Mouse (Mus musculus): ENCODE measurements around the gene Crybg2. TPM values are rescaled to one million over a fixed set of nuclear protein-coding genes. Genes with fewer than 3 reads are reported as not detected.

Crybg2 gene
- polyA plus RNA-seq, 1 experiment: 2.6 TPM

DNA sequence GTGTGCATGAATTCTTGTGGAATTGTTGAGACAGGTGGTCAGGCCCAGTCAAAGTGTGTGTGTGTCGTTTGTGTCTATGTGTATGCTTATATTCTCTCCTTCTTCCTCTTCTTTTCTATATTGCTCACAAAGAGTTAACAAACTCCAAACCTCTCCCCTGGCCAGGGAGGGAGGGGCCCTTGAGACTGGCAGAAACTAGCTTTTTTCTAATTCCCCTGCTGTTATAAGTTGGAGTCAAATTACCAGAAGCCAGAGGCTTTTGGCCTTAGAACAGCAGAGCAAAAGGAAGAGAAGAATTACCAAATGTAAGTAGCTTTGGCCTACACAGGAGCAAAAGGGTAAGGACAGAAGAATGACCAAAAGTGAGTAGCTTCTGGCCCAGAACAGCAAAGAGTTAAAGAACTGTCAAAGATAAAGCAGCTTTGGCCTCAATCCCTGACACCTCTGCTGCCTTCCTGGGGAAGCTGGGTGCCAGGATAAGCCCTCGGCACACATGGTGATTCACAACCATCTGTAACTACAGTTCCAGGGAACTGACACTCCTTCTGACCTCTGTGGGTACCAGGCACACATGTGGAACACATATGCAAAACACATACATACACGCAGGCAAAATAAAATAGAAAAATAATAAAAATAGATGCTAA, 75.8 kb downstream of the Crybg2 start:
- DNase-seq (ENCODE audit: extremely low spot score in 1 of 2, low spot score in 1 of 2): no peak

DNA sequence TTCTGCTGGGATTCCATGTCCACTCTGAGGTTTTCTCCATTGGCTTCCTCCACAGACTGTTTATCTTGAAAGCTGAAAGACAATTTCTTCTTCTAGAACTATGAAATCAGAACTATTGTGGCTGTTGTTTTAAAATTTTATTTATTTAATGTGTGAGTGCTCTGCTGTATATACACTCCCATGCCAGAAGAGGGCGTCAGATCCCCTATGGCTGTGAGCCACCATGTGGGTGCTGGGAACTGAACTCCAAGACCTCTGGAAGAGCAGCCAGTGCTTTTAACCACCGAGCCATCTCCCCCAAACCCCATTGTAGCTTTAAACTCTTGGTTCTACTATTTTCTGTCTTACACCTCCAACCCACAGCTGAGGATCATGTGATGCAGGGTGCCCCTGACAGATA, 78.2 kb downstream of the Crybg2 start:
- no peak for DNase-seq (ENCODE audit: extremely low spot score in 1 of 2, low spot score in 1 of 2)

Other genes starting within 250 kb of the Crybg2 start
- 10.8 and 12.8 TPM in 2 replicates for gene Rps6ka1, start 173.0 kb upstream of the Crybg2 start, polyA plus RNA-seq (2012; rRNA removed)
- 204 and 207 TPM in 2 replicates for gene Hmgn2, start 92.2 kb upstream of the Crybg2 start, polyA plus RNA-seq (2012; rRNA removed)
- gene Dhdds, start 59.9 kb upstream of the Crybg2 start, polyA plus RNA-seq (2012; rRNA removed): 54.8 and 56.5 TPM in 2 replicates
- not detected in 2 replicates for gene Lin28a, start 42.0 kb upstream of the Crybg2 start, polyA plus RNA-seq (2012; rRNA removed)
- not detected in 2 replicates for gene Zfp683, start 7.0 kb upstream of the Crybg2 start, polyA plus RNA-seq (2012; rRNA removed)
- gene Cd52, start 34.3 kb downstream of the Crybg2 start, polyA plus RNA-seq (2012; rRNA removed): 5.6 and 7.1 TPM in 2 replicates
- gene Ubxn11, start 41.8 kb downstream of the Crybg2 start, polyA plus RNA-seq (2012; rRNA removed): 42.6 and 43.1 TPM in 2 replicates
- 415 and 538 TPM in 2 replicates for gene Sh3bgrl3, start 68.0 kb downstream of the Crybg2 start, polyA plus RNA-seq (2012; rRNA removed)
- 18.1 and 25.0 TPM in 2 replicates for gene Cep85, start 126.3 kb downstream of the Crybg2 start, polyA plus RNA-seq (2012; rRNA removed)
- 0.04 TPM in 1 of 2 replicates, not detected in the other for gene Gm7534, start 142.2 kb downstream of the Crybg2 start, polyA plus RNA-seq (2012; rRNA removed)
- gene Catsper4, start 166.6 kb downstream of the Crybg2 start, polyA plus RNA-seq (2012; rRNA removed): 0.10 and 0.19 TPM in 2 replicates
- 0.36 and 0.44 TPM in 2 replicates for gene Cnksr1, start 177.6 kb downstream of the Crybg2 start, polyA plus RNA-seq (2012; rRNA removed)
- not detected in 2 replicates for gene E130218I03Rik, start 182.8 kb downstream of the Crybg2 start, polyA plus RNA-seq (2012; rRNA removed)
- 10.0 and 11.3 TPM in 2 replicates for gene Zfp593, start 184.8 kb downstream of the Crybg2 start, polyA plus RNA-seq (2012; rRNA removed)
- gene Gm30191, start 186.1 kb downstream of the Crybg2 start, polyA plus RNA-seq (2012; rRNA removed): not detected in 2 replicates
- 7.4 and 7.9 TPM in 2 replicates for gene Grrp1, start 193.3 kb downstream of the Crybg2 start, polyA plus RNA-seq (2012; rRNA removed)
- 8.5 and 8.9 TPM in 2 replicates for gene Pdik1l, start 227.1 kb downstream of the Crybg2 start, polyA plus RNA-seq (2012; rRNA removed)

Data from frontal cortex, adult 2 months (tissue).